Mouse (Mus musculus) thymus, postnatal 0 days (tissue): Measurements from ENCODE around the gene Zfp691. TPM values are rescaled to one million over a fixed set of nuclear protein-coding genes. Genes with fewer than 3 reads are reported as not detected.

Experiments used
- DNase-seq: peaks from one replicate; pipeline ENCODE4 v3.0.0-alpha.2; 2015; ENCODE audit warnings: low spot score
- polyA plus RNA-seq: library from polyadenylated mRNA; unstranded; fragments of >200 nt; fragmentation: Nextera tagmentation; extraction: Ambion mirVana; gene quantifications from 2 replicates; pipeline ENCODE4 v1.2.1, GENCODE M21; 2015

The Zfp691 gene
- polyA plus RNA-seq, 1 experiment from 2014 or later: 7.2 TPM

DNA sequence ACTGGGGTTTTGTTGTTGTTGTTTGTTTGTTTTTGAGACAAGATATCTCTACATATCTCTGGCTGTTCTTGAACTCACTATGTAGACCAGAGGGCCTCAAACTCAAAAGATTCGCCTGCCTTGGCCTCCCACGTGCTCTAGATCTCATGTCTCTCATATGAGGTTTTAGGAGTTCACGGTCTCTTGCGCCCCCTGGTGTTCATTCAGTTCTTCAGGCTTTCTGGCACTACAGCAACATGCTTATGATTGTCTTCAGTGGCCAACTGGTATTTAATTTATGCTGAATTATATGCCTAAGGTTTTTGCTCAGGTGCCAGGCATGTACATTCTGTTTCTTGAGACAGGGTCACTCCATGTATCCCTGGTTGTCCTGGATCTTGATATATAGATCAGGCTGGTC is 6.3 kb downstream of the Zfp691 start:
- peak; percentile 87 for DNase-seq

DNA sequence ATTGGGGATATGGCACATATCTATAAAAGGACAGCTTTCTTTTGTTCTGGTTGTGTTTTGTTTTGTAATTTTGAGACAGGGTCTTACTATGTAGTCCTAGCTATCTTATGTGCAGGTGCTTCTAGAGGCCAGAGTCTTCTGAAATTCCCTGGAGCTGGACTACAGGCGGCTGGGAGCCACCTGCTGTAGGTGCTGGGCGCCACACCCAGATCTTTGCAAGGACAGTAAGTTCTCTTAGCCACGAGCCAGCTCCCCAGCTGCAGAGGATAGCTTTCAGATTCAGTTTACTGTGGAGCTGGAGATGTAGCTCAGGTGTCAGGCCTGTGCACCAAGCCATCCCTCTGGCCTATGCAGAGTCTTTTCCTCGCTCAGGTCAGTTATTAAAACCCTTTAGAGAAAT is 6.9 kb downstream of the Zfp691 start:
- no peak for DNase-seq

DNA sequence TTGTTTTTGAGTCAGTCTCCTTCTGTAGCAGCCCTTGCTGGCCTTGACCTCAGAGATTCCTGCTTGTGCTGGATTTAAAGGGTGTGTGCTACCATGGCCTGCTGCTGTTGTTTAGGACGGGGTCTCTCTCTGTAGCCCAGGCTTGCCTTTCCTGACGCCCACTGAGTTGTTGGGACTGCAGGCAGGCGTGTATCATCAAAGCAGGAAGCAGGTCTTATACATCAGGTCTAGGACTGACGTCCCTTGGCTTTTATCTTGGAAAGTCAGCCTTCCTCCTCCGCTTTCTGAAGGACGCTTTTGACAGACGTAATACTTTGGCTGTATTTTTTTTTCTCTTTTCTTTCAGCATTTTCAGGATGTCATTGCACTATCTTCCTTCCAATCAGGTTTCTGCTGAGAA is 8.1 kb downstream of the Zfp691 start:
- DNase-seq: no peak

DNA sequence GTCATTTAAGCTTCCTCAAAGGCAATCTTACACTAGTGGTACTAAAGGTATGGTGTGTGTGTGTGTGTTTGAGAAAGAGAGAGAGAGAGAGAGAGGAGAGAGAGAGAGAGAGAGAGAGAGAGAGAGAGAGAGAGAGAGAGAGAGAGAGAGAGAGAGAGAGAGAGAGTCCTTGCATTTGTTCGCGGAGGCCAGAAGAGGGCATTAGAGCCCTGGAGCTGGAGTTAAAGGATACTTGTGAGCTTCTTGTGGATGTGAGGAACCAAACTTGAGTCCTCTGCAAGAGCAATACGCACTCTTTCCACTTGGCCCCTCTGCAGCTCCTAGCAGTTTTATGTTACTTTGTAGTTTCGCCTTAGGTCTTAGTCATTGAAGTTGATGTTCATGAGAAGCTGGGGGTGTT is 11.0 kb downstream of the Zfp691 start:
- DNase-seq: no peak

DNA sequence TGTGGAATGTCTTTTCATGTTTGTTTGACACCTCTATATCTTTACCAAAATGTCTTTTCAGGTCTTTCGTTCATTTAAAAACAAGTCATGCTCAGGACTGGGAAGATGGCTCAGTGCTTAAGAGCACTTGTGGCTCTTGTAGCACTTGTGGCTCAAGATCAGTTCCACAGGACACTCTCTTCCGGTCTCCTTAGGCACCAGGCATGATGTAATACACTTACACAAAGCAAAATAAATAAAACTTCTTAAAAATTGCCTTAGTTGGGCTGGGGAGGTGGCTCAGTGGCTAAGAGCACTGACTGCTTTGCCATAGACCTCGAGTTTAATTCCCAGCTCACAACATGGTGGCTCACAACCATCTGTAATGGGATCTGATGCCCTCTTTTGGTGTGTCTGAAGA is 12.6 kb downstream of the Zfp691 start:
- DNase-seq: no peak

DNA sequence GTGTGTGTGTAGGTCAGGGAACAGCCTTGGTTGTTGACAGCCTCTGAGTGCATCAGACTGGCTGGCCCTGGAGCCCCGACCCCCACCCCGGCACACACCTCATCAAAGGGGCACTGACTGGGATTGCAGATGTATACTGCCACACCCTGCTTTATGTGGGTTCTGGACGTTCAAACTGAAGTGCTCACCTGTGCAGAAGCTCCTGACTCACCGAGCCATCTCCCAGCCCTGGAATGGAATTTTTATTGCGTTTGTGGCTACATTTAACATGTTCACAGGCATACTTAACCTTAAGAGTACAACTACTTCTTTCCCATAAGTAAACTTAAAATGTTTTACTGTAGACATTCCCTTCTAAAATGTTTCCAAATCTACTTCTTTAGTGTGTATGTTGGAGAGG is 16.1 kb downstream of the Zfp691 start:
- no peak for DNase-seq

DNA sequence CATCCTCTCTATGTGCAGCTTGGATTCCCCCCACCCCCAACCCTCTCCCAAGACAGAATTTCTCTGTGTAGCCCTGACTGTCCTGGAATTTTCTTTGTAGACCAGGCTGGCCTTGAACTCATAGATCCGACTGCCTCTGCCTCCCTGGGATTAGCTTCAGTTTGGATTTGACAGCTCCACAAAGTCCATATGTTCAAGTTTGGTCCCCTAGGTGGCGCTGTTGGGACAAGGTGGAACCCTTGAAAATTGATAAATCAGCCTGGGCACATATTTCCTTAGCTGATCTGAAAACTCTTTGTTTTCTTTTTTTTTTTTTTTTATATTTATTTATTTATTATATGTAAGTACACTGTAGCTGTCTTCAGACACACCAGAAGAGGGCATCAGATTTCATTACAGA is 16.8 kb downstream of the Zfp691 start:
- peak; percentile 57 for DNase-seq

DNA sequence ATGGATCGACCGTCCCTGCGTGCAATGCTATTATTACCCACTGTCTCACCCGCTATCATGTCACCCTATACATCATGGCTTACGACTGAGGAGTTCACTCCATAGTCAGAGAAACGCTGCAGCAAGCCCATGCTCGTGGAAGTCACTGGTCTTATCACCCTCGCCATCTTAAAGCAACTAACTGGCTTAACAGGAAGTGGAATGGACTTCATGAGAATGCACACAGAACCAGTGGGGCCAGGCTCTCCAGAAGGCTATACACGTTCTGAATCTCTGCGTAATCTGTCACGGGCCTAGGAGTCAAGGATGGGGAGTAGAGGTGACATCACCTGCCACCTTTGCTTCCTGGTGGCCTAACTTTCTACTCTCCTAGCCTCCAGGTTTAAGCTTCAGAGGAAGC is 25.3 kb downstream of the Zfp691 start:
- DNase-seq: no peak

DNA sequence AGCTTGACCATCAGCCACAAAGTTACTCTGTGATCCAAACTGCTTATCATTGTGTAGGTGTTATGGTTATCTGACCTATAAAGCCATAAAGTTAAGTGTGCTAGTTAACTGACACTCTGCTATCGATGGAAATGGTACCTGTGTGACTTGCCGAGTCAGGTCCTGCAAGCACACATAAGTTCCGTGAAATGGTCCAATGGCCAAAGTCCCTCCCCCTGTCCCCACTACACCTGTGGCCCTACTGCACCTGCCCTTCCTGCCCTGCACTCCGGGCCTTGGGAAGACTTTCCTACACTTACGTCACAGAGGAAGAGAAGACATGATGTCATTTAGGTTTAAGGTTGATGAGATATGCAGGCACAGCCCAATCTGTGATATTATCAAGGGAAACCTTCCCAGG is 26.6 kb downstream of the Zfp691 start:
- DNase-seq: no peak

DNA sequence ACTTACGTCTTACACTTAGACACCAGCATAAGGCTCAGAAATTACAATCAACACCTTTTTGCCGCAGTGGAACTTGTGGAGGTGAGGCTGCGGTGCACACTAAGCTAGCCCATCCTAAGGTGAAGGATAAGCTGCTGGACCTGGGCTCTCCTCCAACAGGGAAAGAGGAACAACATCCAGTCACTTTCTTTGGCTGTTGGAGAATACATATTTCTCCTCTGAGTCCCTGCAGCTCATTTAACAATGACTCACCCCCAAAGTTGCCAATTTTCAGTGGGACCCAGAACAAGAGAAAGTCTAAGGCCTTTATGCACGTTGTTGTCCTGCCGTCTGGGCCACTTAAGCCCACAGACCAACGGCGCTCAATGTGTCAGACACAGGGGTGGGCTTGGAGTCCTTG is 27.2 kb downstream of the Zfp691 start:
- DNase-seq: no peak

DNA sequence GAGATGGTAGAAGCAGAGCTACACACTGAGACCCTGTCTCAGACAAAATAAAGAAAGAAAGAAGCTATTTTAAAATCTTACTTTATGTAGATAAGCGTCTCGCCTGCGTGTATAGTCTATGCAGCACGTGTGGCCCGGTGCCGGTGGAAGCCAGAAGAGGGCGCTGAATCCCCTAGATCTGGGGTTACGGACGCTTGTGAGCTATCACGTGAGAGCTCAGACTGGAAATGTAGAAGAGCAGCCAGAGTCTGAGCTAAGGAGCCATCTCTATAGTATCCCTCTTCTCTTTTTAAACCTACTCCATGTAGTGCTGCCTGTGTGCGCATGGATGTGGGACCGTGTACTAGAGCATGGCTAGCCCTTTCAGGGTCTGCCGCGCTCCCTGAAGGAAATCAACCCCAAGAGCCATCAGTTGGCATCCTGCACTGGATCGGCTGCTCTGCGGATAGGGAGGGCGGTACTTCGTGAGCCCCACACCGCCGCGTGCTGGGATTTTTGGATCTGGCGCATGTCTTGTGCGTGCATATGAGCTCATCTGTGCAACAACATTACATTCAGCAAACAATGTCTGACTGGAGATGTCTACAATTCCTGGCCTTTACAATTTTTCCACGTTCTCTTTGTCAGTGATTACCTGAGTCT is 31.6 kb downstream of the Zfp691 start:
- peak; percentile 74 for DNase-seq

DNA sequence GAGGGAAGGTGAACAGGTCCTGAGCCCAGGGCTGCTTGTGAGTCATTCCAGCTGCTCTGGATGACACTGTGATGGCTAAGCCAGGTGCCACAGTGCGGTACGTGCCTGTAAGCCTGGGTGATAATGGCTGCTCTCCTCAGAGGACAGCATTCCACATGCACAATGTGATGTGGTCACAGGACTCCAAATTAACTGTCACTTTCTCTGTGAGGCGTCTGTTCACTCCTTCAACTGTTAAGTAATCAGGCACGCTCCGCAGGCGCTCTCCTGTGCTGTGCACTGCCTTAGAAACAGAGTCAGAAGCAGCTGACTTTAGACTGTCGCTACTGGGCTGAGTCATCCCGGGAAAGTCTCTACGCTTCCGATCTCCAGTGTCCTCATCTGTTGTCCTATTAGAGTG is 32.8 kb downstream of the Zfp691 start:
- DNase-seq: no peak

DNA sequence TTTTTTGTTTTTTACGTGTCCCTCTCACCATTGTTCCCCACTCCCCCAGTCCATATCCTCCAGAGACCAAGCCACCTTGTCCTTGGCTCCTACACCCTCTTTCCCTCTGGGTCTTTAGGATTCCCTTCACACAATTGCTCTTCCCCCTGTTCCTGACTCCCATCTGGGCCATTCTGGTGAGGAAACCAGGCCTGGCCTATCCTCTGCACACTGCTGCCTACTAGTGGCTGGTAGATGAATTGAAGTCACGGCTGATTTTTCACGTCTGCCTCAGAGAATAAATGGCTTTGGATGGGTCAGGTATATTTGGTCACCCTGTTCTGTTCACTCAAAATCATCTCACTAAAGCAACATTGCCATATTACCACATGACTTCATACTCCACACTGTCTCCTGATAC is 33.9 kb downstream of the Zfp691 start:
- peak; percentile 51 for DNase-seq

DNA sequence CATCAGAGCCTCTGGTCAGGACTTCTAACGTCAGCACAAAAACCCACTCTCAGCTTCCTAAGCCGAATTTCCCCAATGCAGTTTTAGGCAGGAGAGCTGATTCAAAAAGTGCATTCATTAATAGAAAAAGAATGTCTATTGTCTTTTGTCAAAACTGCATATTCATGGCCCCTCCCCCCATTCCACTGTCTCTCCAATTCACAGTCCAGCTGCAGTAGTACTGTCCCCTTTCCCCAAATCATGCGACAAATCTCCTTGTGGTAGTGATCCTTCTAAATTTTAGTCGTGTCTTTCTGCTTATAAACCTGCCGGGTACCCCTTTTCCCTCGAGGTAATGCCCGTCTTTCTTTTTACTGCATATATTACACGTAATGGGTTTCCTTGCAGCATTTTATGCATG is 35.2 kb downstream of the Zfp691 start:
- DNase-seq: no peak

DNA sequence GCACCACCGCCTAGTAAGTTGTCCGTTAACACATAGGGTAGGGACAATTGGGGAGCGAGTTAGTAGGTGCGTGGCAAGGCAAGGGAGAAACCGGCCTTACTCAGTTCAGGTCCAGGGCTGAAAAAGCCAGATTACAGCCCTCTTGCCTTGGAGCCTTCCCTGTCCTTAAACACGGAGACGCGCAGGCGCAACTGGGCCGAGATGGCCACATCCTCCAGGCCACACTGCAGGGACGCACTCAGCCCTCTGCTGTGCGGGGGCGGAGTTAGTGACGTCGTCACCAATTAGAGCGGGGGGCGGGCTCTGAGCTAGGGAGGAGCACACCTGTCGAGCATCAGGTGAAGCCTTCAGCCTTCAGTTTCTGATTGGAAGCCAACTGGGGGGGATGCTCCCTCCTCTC is 35.8 kb downstream of the Zfp691 start:
- DNase-seq: no peak

DNA sequence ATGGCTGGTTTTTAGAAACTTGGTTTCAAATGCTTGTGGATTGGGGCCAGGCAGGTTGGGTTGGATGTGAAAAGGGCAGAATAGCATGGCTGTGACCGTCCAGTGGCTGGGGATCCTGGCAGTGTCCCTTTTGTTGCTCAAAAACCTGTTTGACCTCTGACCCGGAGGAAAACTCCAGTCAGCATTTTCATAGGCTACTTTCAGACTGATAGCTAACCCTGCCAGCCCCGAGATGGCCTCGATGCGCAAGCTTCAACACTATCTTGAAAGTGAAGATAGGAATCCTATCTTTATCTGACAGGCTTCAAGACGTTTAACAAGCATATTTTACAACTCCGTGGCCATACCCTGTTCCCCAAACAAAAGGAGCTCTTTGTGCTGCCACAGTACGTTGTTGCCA is 36.7 kb downstream of the Zfp691 start:
- no peak for DNase-seq

DNA sequence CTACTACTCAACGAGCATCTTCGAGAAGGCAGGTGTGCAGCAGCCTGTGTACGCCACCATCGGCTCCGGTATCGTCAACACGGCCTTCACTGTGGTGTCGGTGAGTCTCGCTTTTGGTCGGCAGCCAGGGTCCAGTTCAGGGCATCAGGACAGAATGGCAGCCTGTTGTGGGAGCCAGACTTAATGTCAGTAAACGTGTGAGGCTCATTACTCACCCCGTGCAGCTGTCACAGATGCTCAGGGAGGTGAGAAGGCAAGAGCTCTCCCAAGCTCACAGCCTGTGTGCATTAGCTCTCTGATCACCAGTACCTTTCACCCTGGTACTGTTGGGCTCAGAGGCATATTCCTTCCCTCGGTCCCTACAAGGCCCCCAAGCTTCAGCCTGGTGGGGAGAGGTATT is 40.1 kb downstream of the Zfp691 start:
- DNase-seq: no peak

DNA sequence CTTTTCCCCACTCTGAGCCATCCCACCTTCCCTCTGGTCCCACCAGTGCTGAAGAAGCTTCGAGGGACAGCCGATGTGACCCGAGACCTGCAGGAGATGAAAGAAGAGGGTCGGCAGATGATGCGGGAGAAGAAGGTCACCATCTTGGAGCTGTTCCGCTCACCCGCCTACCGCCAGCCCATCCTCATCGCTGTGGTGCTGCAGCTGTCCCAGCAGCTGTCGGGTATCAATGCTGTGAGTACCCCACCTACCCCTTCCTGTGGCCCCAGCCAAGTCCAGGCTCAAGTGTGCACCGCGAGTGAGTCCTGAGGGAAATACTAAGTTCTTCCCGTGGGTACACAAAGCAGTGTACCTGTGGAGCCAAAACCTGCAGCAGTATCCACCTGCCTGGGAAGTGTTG is 40.7 kb downstream of the Zfp691 start:
- DNase-seq: no peak

DNA sequence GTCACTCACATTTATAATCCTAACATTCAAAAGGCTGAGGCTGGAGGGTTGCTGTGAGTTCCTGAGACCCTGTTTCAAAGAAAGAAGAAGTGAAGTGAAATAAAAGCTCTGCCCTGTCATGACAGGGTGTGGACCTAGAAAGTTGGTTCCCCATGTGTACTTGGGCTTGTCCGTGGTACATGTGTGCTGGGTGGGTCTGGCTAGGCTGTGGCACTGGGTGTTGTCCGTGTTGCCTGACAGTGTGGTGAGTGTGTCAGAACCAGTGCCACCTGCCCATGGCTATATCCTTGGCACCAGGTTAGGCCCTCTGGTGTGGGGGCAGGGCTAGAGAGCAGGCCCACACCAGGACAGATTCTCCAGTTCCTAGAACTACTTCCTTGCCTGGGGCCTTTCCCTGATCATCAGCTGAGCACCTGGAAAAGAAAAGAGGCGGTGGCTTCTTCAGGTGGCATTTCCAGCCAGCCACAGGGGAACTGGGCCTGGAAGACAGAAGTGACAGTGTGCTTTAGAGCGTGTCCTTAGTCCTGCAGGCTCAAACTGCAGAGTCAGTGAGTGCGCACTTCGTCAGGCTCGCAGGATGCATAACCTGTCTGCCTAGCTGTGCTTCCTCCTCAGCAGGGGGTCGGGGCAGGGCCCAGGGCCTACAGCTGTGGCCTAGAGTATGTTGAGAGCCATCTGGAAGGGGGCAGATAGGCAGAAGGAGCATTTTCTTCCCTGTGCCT is 42.6 kb downstream of the Zfp691 start:
- DNase-seq: no peak

DNA sequence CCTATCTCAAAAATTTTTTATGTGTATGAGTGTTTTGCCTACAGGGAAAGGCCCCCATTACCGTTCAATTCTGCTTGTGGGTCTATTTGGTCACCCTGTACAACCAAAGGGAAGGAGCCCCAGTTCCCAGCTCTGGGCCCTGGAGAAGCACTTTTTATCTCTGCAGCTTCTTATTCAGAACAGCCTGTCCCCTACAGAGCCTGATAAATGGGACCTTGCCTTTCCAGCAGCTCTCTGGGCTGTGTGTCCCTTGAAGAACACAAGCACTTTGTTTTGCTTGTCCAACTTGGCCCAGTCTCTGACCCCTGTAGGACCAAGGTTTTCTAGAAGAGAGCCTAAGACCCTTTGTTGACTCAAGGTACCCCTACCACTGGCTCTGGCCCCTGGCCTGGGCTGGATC is 44.9 kb downstream of the Zfp691 start:
- DNase-seq: no peak

DNA sequence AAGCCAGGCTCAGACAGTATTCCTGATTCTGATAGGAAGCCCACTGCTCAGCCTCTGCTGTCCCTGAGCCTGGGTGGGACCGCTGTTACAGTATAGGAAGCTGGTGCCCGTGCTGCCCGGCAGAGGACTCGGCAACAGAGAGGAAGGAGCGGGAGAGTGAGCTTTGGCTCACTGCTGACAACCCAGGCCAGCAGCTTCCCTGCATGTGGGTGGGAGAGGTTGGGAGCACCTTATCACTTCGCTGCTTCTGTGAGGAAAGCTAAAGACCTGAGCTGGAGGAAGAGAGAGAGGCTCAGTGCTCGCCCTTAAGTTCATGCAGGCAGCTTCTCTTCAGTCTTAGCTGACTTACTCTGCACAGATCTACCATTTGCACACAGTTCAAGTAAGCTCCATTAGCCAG is 45.4 kb downstream of the Zfp691 start:
- no peak for DNase-seq

DNA sequence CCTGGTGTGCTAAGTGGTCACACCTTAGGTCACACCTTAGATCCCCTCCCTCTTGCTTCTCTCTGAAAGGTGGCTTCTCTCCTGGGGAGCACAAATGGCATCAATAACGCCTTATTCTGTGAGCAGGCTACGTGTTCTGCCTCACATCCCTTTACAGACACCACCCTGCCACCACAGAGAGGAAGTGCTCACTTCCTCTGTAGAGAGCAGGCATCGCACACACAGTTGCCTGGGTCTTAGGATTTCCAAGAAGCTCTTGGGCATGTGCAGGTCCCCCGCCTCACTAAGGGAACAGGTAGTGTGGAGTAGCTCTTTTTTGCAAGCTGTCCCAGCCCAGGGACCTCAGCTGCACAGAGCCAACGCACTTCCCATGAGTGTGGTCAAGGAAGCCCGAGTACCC is 46.8 kb downstream of the Zfp691 start:
- DNase-seq: peak; percentile 72

DNA sequence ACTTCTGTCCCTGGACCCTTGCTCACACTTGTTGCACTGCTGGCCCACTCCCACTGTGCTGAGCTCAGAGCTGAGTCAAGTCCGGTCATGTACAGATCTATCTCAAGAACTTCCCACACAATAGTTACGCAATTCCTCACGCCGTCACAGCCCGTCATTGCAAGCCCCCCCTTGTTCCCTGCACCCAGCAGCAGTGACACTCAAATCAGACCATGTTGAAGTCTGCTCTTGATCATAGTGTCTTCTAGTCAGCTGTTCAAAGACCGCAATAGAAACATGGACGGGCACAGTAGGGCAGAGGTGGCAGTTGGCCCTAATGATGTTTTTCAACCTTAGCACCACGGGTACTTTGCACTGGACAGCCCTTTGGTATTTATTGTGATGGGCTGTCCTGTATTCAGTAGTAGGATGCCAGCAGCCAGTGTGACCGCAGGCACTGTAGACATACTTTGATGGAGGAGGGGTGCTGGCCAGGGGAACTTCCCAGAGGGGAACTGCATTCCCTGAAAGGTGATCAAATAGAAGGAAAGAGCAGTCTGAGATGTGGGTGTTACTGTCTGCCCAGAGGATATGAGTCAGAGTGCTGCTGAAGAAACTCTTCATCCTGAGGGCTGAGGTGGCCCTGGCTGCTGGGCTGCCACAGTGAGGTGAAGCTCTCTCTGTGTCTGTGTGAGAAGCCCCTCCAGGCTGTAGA is 48.3 kb downstream of the Zfp691 start:
- DNase-seq: no peak
